Mouse (Mus musculus) cerebellum, adult 2 months (tissue): ENCODE results near the gene Iqgap1.

ENCODE experiments used
- CTCF ChIP-seq: fragments of 200-500 bp; IDR thresholded peaks from 2 replicates; pipeline ENCODE4 v1.5.1; 2011; ENCODE audit warnings: low read depth, mild to moderate bottlenecking, control low read depth, low read length, moderate library complexity, borderline replicate concordance; ENCODE audit not compliant: insufficient read depth
- POLR2A ChIP-seq: fragments of 200-500 bp; IDR thresholded peaks from 2 replicates; pipeline ENCODE4 v1.6.1; 2011; ENCODE audit warnings: low read length, control low read depth, borderline replicate concordance; ENCODE audit not compliant: insufficient read depth

- TF ChIP-seq POLR2A (no peak), CTCF (no peak)
Measured at GRCm38 (mm10) chr7:80680218-80680847, 145.4 kb downstream of the Iqgap1 start.
